Mouse (Mus musculus): ENCODE measurements at regions not wholly inside any gene's neighbourhood (a gene's known extent, or its start where the extent isn't known, plus 50 kb on each side); places are given as distances from the start of the nearest gene placed in this dataset.

DNA sequence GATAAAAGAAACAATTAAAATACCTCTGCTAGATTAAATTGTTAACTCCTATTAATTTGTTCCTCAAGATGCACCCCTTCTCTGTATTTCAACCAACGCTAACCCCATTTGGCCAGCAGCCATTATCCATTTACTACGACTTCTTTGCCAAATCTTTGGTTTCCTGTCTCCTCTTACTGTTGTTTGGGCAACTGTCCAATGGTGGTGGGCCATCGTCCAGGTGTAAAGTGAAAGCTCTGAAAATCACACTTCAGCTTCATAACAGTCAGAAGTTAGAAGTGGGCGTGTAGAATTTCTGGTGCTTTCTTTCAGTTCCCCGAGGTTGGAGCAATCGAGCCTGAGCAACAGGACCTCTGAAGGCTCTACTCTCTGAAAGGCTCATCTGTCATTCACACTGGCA, 66.8 kb upstream of the Zbtb20 start:
- in situ Hi-C loops (cut with MboI, MseI): no loop called here

GRCm38 (mm10) chr16:42807536-42807935, 68.1 kb upstream of the Zbtb20 start:
- in situ Hi-C loops (cut with MboI, MseI): no loop called here

- in situ Hi-C loops (cut with MboI, MseI): no loop called here
Observed at GRCm38 (mm10) chr16:42803609-42804008, 72.1 kb upstream of the Zbtb20 start.

GRCm38 (mm10) chr16:42792571-42792970, 83.1 kb upstream of the Zbtb20 start:
- in situ Hi-C loops (cut with MboI, MseI): loop anchor here (25.0 kb wide), 1 partner anchor 505 kb away; no protein-coding TSS in a partner anchor

GRCm38 (mm10) chr16:42784712-42785111, 91.0 kb upstream of the Zbtb20 start:
- in situ Hi-C loops (cut with MboI, MseI): loop anchor here (25.0 kb wide), 1 partner anchor 497 kb away; no protein-coding TSS in a partner anchor

- in situ Hi-C loops (cut with MboI, MseI): loop anchor here (25.0 kb wide), 1 partner anchor 497 kb away; no protein-coding TSS in a partner anchor
Observed at GRCm38 (mm10) chr16:42784031-42784430, 91.7 kb upstream of the Zbtb20 start.

- in situ Hi-C loops (cut with MboI, MseI): loop anchor here (25.0 kb wide), 1 partner anchor 495 kb away; no protein-coding TSS in a partner anchor
Observed at GRCm38 (mm10) chr16:42782091-42782679, 93.5 kb upstream of the Zbtb20 start.

DNA sequence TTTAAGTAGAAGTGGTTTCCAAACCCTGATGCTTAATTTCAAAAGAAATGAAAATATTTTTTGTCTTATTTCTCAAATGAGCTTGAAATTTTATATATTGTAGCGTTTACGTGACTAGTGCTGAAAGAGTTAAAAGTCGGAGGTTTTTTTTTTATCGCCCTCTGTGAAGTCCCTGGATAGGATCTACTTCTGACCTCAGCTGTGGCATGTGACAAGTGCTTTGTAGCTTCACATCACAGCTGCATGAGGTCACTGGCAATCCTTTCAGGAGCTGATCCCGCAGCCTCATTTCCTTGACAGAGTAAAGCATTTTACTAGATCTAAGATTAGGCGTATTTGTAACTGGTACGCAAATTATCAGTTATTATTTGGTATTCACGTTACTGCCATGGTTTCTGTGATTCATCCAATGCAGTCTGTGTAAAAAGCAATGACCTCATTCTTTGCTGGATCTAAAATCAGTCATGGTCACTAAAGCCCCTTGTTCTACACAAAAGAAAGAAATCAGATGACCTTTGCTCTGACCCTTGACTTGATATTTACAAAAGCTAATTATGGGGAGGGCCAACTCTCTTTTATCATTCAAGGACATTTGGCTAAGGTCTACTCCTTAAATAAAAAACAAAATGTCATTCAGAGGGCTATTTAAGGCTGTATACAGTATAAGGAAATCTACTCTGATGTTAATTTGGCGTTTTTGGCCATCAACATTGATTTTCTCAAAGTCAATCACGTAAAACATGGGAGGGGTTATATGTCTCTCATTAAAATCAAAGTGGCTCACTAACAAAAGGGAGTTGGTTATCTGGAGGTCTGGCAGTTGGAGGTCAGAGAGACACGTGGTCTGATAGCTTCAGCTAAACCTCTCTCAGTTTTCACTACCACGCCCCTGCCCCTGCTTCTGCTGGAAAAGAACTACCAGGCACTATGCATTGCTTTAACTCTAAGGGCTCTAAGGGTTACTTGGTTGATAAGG, 94.3 kb upstream of the Zbtb20 start:
- in situ Hi-C loops (cut with MboI, MseI): loop anchor here (25.0 kb wide), 1 partner anchor 494 kb away; no protein-coding TSS in a partner anchor

DNA sequence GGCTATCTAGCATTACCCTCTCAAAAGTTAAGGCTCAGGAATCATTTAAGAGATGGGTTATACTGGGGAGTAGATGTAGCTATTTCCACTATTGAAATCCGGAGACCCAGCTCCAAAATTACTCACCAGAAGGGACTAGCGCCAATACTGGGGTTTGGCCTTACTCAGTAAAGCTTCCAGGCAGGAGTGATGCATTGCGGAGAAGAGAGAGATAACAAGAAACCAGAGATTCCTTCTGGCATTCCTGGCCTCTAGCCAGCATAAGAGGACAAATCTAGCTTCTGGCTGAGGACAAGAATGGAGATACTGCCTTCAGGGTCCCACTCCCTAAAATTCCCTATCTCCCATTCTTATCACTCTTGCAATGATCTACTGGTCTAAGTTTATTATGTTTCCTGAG, 95.7 kb upstream of the Zbtb20 start:
- in situ Hi-C loops (cut with MboI, MseI): loop anchor here (25.0 kb wide), 1 partner anchor 493 kb away; no protein-coding TSS in a partner anchor

DNA sequence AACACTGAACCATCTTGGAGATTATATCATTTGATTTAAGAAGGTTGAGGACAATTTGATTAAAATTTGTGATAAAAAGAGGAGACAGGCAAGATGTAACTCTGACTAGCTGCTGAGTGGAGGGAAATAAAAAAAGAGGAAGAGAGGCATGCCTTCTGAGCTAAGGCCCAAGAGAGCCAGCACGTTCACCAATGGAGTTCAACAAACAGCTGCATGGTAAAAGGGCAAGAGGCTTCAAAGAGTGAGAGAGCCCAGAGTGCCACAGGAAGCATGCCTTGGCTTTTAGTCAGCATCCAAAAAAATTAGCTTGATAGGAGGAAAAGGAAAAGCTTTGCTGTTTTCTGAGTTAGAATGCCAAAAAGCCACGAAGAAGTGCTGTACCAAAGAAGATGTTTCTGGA, 103.0 kb upstream of the Zbtb20 start:
- in situ Hi-C loops (cut with MboI, MseI): loop anchor here (25.0 kb wide), 1 partner anchor 110 kb away; no protein-coding TSS in a partner anchor

GRCm38 (mm10) chr16:42770199-42770598, 105.5 kb upstream of the Zbtb20 start:
- in situ Hi-C loops (cut with MboI, MseI): loop anchor here (25.0 kb wide), 1 partner anchor 108 kb away; no protein-coding TSS in a partner anchor

GRCm38 (mm10) chr16:42748681-42749080, 127.0 kb upstream of the Zbtb20 start:
- in situ Hi-C loops (cut with MboI, MseI): no loop called here

GRCm38 (mm10) chr16:42745943-42746675, 129.6 kb upstream of the Zbtb20 start:
- in situ Hi-C loops (cut with MboI, MseI): no loop called here

DNA sequence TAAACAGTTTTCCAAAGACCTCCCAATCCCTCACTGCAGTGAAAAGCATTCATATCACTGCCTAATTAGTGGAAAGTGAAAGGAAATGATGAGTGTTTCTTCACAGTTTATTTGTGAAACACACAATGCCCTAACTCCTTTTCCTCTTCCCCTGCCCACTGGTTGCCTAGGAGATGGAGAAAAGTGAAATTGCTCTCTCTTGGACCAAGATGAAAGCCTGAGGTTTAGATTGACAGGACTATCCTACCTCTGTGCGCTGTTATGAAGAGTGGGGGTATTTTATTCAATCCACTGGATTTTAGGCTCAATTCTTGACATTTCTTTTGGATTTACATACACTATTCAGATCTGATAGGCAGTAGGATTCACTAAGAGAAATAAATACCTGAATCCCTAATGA, 132.1 kb upstream of the Zbtb20 start:
- in situ Hi-C loops (cut with MboI, MseI): no loop called here

GRCm38 (mm10) chr16:42743120-42743519, 132.6 kb upstream of the Zbtb20 start:
- in situ Hi-C loops (cut with MboI, MseI): no loop called here

DNA sequence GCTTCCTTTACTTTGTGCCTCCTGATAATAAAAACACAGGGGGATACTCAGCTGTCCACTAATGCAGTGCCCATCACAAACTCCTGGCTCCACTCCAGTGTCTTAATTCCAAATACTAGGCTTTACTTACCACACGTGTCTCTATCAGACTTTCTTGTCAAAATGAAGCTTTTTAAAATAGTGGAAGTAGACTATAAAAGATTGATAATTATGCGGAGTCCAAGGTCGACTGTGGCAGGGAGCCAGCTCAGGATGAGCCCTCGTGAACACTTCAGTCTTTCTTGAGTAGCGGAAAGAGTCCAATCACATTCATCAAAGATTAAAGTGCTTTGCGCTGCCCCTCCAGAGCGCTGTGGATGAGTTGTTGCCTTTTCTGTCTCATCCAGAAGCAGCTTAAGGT, 147.9 kb upstream of the Zbtb20 start:
- in situ Hi-C loops (cut with MboI, MseI): no loop called here

- in situ Hi-C loops (cut with MboI, MseI): no loop called here
Observed at GRCm38 (mm10) chr16:42719915-42720314, 155.8 kb upstream of the Zbtb20 start.

DNA sequence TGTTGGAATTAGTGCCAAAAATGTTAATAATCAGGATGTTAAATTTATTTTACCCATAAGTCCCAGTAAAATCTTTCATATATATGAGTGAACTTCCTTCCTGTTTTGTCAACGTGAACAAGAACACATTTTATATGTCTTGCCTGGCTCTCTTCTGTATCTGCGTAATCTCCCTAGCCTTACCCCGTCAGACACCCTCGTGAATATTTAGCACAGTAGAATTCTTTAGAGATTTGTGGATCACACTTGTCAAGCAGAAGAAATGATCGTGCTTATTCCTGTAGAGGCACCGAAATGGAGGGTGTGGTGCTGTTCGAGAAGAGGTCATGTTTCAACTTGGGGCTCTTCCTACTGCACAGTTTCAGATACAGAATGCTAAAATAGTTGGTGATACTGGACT, 157.2 kb upstream of the Zbtb20 start:
- in situ Hi-C loops (cut with MboI, MseI): no loop called here

- in situ Hi-C loops (cut with MboI, MseI): no loop called here
Observed at GRCm38 (mm10) chr16:42717828-42718412, 157.8 kb upstream of the Zbtb20 start.

- in situ Hi-C loops (cut with MboI, MseI): no loop called here
Observed at GRCm38 (mm10) chr16:42717075-42717827, 158.4 kb upstream of the Zbtb20 start.

DNA sequence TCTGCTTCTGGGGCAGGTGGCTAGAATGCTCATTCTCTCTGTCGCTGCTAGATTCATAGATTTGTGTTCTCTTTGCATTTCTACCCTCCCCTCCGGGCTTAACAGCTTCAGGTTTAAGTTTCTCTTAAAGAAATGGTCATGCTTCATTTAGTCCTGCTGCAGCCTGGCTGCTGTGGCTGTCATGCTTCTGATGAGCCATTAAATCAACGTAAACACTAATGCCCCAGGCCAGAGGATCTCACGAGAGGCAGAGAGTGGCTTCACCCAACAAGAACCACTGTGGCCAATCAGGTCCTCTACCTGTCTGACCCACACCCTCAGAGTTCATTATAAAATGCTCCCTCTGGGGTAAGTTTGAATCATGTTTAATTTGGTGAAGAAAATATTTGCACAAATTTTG, 173.0 kb upstream of the Zbtb20 start:
- in situ Hi-C loops (cut with MboI, MseI): no loop called here

Data from regulatory T cell (primary cell).